Mouse (Mus musculus) heart, embryonic 11.5 days (tissue): Measurements from ENCODE around the gene Grhl3. TPM values are rescaled to one million over a fixed set of nuclear protein-coding genes. Genes with fewer than 3 reads are reported as not detected.
A peak's percentile ranks its signal among the peaks of the same experiment; 100 is the strongest.

Experiments used
- ATAC-seq: fragments of 200-750 bp; cut with Nextera tagmentation; replicated peaks from 2 replicates; pipeline ENCODE4 v1.8.0; 2017; ENCODE audit warnings: moderate library complexity; ENCODE audit not compliant: insufficient number of reproducible peaks, low FRiP score, low TSS enrichment
- H3K27ac ChIP-seq: fragments of 300-500 bp; sonication (generic); 2 replicates; pipeline ENCODE4 v1.5.1; 2014; ENCODE audit warnings: mild to moderate bottlenecking, low read depth, low read length
- H3K27me3 ChIP-seq: fragments of 300-500 bp; sonication (generic); 2 replicates; pipeline ENCODE4 v1.6.1; 2014; ENCODE audit warnings: mild to moderate bottlenecking, low read length, mixed read lengths; ENCODE audit not compliant: control insufficient read depth, insufficient read depth
- H3K36me3 ChIP-seq: fragments of 300-500 bp; sonication (generic); 2 replicates; pipeline ENCODE4 v1.6.1; 2014; ENCODE audit warnings: mild to moderate bottlenecking, low read length, moderate library complexity, mixed read lengths; ENCODE audit not compliant: control insufficient read depth, insufficient read depth
- H3K4me1 ChIP-seq: fragments of 300-500 bp; sonication (generic); 2 replicates; pipeline ENCODE4 v1.6.1; 2014; ENCODE audit warnings: low read length; ENCODE audit not compliant: control insufficient read depth, insufficient read depth
- H3K4me2 ChIP-seq: fragments of 300-500 bp; sonication (generic); 2 replicates; pipeline ENCODE4 v1.6.1; 2014; ENCODE audit warnings: mild to moderate bottlenecking, moderate library complexity
- H3K4me3 ChIP-seq: fragments of 300-500 bp; sonication (generic); 2 replicates; pipeline ENCODE4 v1.5.1; 2014; ENCODE audit warnings: low read depth, low read length
- H3K9ac ChIP-seq: fragments of 300-500 bp; sonication (generic); 2 replicates; pipeline ENCODE4 v1.6.1; 2014; ENCODE audit warnings: mild to moderate bottlenecking, low read depth, low read length, moderate library complexity
- H3K9me3 ChIP-seq: fragments of 300-500 bp; sonication (generic); replicated peaks from 2 replicates; pipeline ENCODE4 v1.6.1; 2016; ENCODE audit warnings: low read length; ENCODE audit not compliant: control insufficient read depth
- WGBS: fragments of 180-500 bp; shearing (Covaris S2); extraction: QIAGEN DNeasy Blood & Tissue Kit; methylation state at CpG from one replicate; pipeline ENCODE4 v1.1.7; 2014; ENCODE audit not compliant: insufficient replicate concordance; 5-methylcytosine and 5-hydroxymethylcytosine counted together
- polyA plus RNA-seq: library from polyadenylated mRNA; unstranded; fragments of >200 nt; fragmentation: Nextera tagmentation; extraction: Ambion mirVana; gene quantifications from 2 replicates; pipeline ENCODE4 v1.2.1, GENCODE M21; 2014

Grhl3 gene
- polyA plus RNA-seq, 1 experiment from 2014 or later = 5.5 TPM

GRCm38 (mm10) chr4:135569201-135569600, 4.2 kb downstream of the Grhl3 start:
- no peak overlapping the region for H3K9ac ChIP-seq
- no peaks in the 10 kb centered on the region for H3K9me3 ChIP-seq
- no peak for ATAC-seq
- H3K4me2 ChIP-seq = peak overlapping the region; percentile 68
- H3K27ac ChIP-seq = no peak overlapping the region
- WGBS = 10% methylated on average over 11 of the region's 11 CpGs
- no peak overlapping the region for H3K4me3 ChIP-seq
- H3K36me3 ChIP-seq = no peaks in the 10 kb centered on the region
- H3K4me1 ChIP-seq = peaks cover 73% of the 10 kb centered on the region
- H3K27me3 ChIP-seq = peaks cover 33% of the 10 kb centered on the region

GRCm38 (mm10) chr4:135567484-135567883, 5.9 kb downstream of the Grhl3 start:
- Histone ChIP-seq H3K9ac (no peak overlapping the region), H3K9me3 (no peaks in the 10 kb centered on the region), H3K4me1 (peaks cover 66% of the 10 kb centered on the region), H3K36me3 (no peaks in the 10 kb centered on the region), H3K4me3 (no peak overlapping the region), H3K4me2 (no peak overlapping the region), H3K27me3 (peaks cover 21% of the 10 kb centered on the region), H3K27ac (peak overlapping the region; percentile 43)
- 55% methylated on average over 8 of the region's 8 CpGs for whole genome bisulfite sequencing
- no peak for ATAC-seq

DNA sequence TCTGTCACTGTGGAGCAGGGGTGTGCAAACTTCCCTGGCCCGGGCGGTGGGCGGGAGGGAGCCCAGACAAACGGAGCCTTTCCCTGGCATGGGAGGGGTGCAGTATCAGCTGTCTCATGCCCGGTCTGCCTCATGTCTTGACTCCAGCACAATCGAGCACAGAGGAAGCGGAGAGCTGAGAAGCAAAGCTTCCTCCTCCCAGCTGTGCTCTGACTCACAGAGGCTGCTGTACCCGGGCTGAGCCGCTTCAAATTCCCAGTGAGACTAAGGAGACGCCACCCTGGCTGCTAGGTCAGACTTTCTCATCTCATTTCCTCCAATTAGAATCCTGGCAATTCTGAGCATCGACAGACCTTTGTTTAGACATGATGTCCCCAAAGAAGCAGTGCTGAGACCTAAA, 6.4 kb downstream of the Grhl3 start:
- Histone ChIP-seq H3K4me2 (no peak overlapping the region), H3K36me3 (no peaks in the 10 kb centered on the region), H3K9me3 (no peaks in the 10 kb centered on the region), H3K9ac (no peak overlapping the region), H3K4me3 (no peak overlapping the region), H3K27ac (peak overlapping the region; percentile 43), H3K4me1 (peaks cover 66% of the 10 kb centered on the region), H3K27me3 (peaks cover 16% of the 10 kb centered on the region)
- no peak for ATAC-seq
- 30% methylated on average over 11 of the region's 11 CpGs for WGBS

- WGBS = 19% methylated on average over 9 of the region's 9 CpGs
- Histone ChIP-seq H3K4me2 (peak overlapping the region; percentile 31; the same call in 1 of the 2 replicates), H3K9me3 (no peaks in the 10 kb centered on the region), H3K4me1 (peaks cover 58% of the 10 kb centered on the region), H3K27ac (peak overlapping the region; percentile 89), H3K36me3 (no peaks in the 10 kb centered on the region), H3K9ac (no peak overlapping the region), H3K4me3 (no peak overlapping the region), H3K27me3 (peaks cover 9% of the 10 kb centered on the region)
- peak; percentile 42; the same call in 1 of the 2 replicates for ATAC-seq
These were observed 8.0 kb downstream of the Grhl3 start for GRCm38 (mm10) chr4:135565400-135565799.

DNA sequence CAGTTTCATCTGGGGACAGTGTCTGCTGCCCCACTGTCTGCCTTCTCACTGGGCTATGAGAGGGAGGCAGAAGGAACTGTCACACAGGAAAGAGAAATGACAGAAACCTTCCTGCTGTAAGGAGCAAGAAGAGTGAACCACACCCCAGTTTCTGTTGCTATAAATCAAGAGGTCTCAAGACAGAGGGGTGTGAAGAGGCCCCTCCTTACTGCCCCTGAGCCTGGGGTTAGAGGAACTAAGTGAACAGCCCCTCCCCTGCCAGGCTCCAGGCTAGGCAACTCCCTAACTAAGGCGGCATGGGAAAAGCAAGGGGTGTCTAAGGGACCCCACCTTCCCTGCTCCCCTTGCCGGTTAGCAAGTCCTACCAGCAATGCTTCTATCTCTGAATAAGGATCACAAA, 9.6 kb downstream of the Grhl3 start:
- Histone ChIP-seq H3K36me3 (no peaks in the 10 kb centered on the region), H3K27me3 (peaks cover 3% of the 10 kb centered on the region), H3K27ac (peak overlapping the region; percentile 24; the same call in 1 of the 2 replicates), H3K4me1 (peaks cover 50% of the 10 kb centered on the region), H3K4me3 (no peak overlapping the region), H3K4me2 (no peak overlapping the region), H3K9ac (no peak overlapping the region), H3K9me3 (no peaks in the 10 kb centered on the region)
- WGBS = 42% methylated on average over 2 of the region's 2 CpGs
- no peak for ATAC-seq

GRCm38 (mm10) chr4:135549323-135549722, 24.1 kb downstream of the Grhl3 start:
- H3K9me3 ChIP-seq = no peaks in the 10 kb centered on the region
- H3K27me3 ChIP-seq = 0 out of 2 replicates have a peak, but pooled peaks cover 6% of the 10 kb centered on the region
- no peak overlapping the region for H3K9ac ChIP-seq
- no peak overlapping the region for H3K4me2 ChIP-seq
- H3K4me3 ChIP-seq = no peak overlapping the region
- 61% methylated on average over 6 of the region's 6 CpGs for WGBS
- peaks cover 66% of the 10 kb centered on the region for H3K4me1 ChIP-seq
- no peak overlapping the region for H3K27ac ChIP-seq
- H3K36me3 ChIP-seq = no peaks in the 10 kb centered on the region
- ATAC-seq = no peak

GRCm38 (mm10) chr4:135548521-135549077, 24.8 kb downstream of the Grhl3 start:
- Histone ChIP-seq H3K4me1 (peaks cover 66% of the 10 kb centered on the region), H3K27ac (peak overlapping the region; percentile 62; the same call in 1 of the 2 replicates), H3K27me3 (0 out of 2 replicates have a peak, but pooled peaks cover 6% of the 10 kb centered on the region), H3K4me2 (no peak overlapping the region), H3K9ac (peak overlapping the region; percentile 39; the same call in 1 of the 2 replicates), H3K36me3 (no peaks in the 10 kb centered on the region), H3K4me3 (no peak overlapping the region), H3K9me3 (no peaks in the 10 kb centered on the region)
- no peak for ATAC-seq
- 20% methylated on average over 9 of the region's 9 CpGs for WGBS

DNA sequence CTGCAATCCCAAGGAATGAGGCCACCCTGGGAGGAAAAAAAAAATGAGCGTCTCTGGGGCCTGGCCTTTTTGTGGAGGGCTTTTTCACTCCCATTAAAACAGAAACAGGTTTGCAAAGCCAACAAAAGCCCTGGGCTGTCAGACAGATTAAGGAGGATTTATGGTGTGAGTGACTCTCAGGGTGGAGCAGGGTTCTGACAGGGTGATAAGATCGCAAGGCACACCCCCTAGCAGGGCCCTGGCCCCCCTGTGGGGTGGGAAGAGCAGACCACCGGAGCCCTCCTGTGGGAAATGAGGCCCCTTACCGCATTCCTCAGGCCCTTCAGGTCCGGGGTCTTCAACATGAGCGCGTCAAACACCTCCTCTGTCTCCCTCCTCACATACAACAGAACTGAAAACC, 25.3 kb downstream of the Grhl3 start:
- Histone ChIP-seq H3K9ac (peak overlapping the region; percentile 34; the same call in 1 of the 2 replicates), H3K4me1 (peaks cover 61% of the 10 kb centered on the region)
- ATAC-seq = no peak

DNA sequence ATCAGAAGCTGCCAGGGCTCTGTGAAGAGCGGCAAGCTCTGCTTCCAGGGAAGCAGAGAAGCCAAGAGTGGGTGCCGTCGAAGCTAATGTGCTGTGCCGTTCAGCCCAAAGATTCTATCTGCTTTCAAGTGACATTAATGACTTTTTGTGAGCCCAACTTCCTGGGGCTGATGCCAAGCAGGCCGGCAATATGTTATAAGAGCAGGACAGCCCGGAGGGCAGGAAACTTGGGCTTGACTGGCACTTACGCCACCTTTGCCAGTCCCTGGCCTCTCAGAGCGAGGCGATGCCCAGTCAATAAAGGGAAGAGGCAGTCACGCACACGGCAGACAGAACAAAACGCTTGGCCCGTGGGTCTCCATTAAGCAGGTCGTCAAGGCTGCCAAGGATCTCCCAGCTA, 25.9 kb downstream of the Grhl3 start:
- Histone ChIP-seq H3K4me3 (no peak overlapping the region), H3K36me3 (no peaks in the 10 kb centered on the region), H3K9me3 (no peaks in the 10 kb centered on the region), H3K4me2 (no peak overlapping the region), H3K9ac (peak overlapping the region; percentile 34), H3K4me1 (peaks cover 55% of the 10 kb centered on the region), H3K27me3 (0 out of 2 replicates have a peak, but pooled peaks cover 6% of the 10 kb centered on the region), H3K27ac (peak overlapping the region; percentile 62; the same call in 1 of the 2 replicates)
- 53% methylated on average over 14 of the region's 14 CpGs for WGBS
- ATAC-seq = no peak

More for the DNA sequence above, 25.3 kb downstream of the Grhl3 start:
- H3K9me3 ChIP-seq = no peaks in the 10 kb centered on the region
- H3K36me3 ChIP-seq = no peaks in the 10 kb centered on the region
- peak overlapping the region; percentile 62 for H3K27ac ChIP-seq
- no peak overlapping the region for H3K4me3 ChIP-seq
- H3K27me3 ChIP-seq = 0 out of 2 replicates have a peak, but pooled peaks cover 6% of the 10 kb centered on the region
- no peak overlapping the region for H3K4me2 ChIP-seq
- 7% methylated on average over 7 of the region's 7 CpGs for WGBS
